Mouse (Mus musculus) ES-E14 (cell line): Measurements from ENCODE around the gene Slc27a1. TPM values are rescaled to one million over a fixed set of nuclear protein-coding genes. Genes with fewer than 3 reads are reported as not detected.
A peak's percentile ranks its signal among the peaks of the same experiment; 100 is the strongest.

Source experiments
- DNase-seq: peaks from one replicate; pipeline ENCODE4 v3.0.0-alpha.2; 2013; ENCODE audit warnings: low read depth, low spot score
- H3K27ac ChIP-seq: 2 replicates; pipeline ENCODE4 v1.5.1; 2012; ENCODE audit warnings: low read depth, mild to moderate bottlenecking, low read length, moderate library complexity, mixed read lengths; ENCODE audit not compliant: poor library complexity, insufficient read depth, severe bottlenecking
- H3K36me3 ChIP-seq: 2 replicates; pipeline ENCODE4 v1.6.1; 2012; ENCODE audit warnings: mild to moderate bottlenecking, low read length, moderate library complexity, mixed read lengths; ENCODE audit not compliant: control insufficient read depth, poor library complexity, insufficient read depth, severe bottlenecking
- H3K4me1 ChIP-seq, 2 experiments: fragments of 150-350 bp in 1 of 2; sonication (generic) in 1 of 2; 2 replicates each; pipeline ENCODE4 v1.6.1; 2012; ENCODE audit warnings: low read length in 2 of 2, mild to moderate bottlenecking in 1 of 2, mixed read lengths in 1 of 2; ENCODE audit not compliant: control insufficient read depth in 2 of 2, insufficient read depth in 2 of 2, poor library complexity in 1 of 2
- H3K4me3 ChIP-seq, 2 experiments: fragments of 150-350 bp in 1 of 2; sonication (generic) in 1 of 2; 2 replicates each; pipeline ENCODE4 v1.5.1; 2012; ENCODE audit warnings: low read length in 2 of 2, low read depth in 1 of 2, mild to moderate bottlenecking in 1 of 2, mixed read lengths in 1 of 2; ENCODE audit not compliant: insufficient read depth in 1 of 2, poor library complexity in 1 of 2, severe bottlenecking in 1 of 2
- H3K9ac ChIP-seq: 2 replicates; pipeline ENCODE4 v1.6.1; 2012; ENCODE audit warnings: low read depth, mild to moderate bottlenecking, low read length, mixed read lengths; ENCODE audit not compliant: poor library complexity, insufficient read depth, severe bottlenecking
- H3K9me3 ChIP-seq: fragments of 150-350 bp; sonication (generic); 2 replicates; pipeline ENCODE4 v1.6.1; 2012; ENCODE audit warnings: low read depth, mild to moderate bottlenecking, low read length; ENCODE audit not compliant: control insufficient read depth, insufficient read depth
- CHD2 ChIP-seq: IDR thresholded peaks from 2 replicates; pipeline ENCODE4 v1.6.1; 2014; ENCODE audit warnings: mild to moderate bottlenecking, low read depth, low read length, inconsistent platforms
- HCFC1 ChIP-seq: IDR thresholded peaks from 2 replicates; pipeline ENCODE4 v1.6.1; 2012; ENCODE audit warnings: low read length, inconsistent platforms, borderline replicate concordance; ENCODE audit not compliant: insufficient read depth
- MAFK ChIP-seq: IDR thresholded peaks from 2 replicates; pipeline ENCODE4 v1.6.1; 2014; ENCODE audit warnings: mild to moderate bottlenecking, low read depth, low read length, inconsistent platforms; ENCODE audit not compliant: insufficient read depth
- ZC3H11A ChIP-seq: IDR thresholded peaks from 2 replicates; pipeline ENCODE4 v1.6.1; 2012; ENCODE audit warnings: low read depth, mild to moderate bottlenecking, inconsistent platforms, low read length, borderline replicate concordance
- ZNF384 ChIP-seq: IDR thresholded peaks from 2 replicates; pipeline ENCODE4 v1.6.1; 2012; ENCODE audit warnings: low read depth, low read length, inconsistent platforms
- in situ Hi-C, 2 experiments: fragments of 600-800 bp; cut with MboI; formaldehyde crosslinking; loops; one replicate each; pipeline ENCODE4 v1.15.1; 2025; ENCODE audit warnings: low sequenced_read_pairs in 2 of 2, inconsistent platforms in 1 of 2; ENCODE audit not compliant: unreplicated experiment in 2 of 2
- total RNA-seq: library from RNA; depleted of rRNA; stranded (reverse); fragments of 300-350 nt; gene quantifications from 2 replicates; pipeline ENCODE4 v1.2.3, GENCODE M21; 2012

Gene Slc27a1
- total RNA-seq, 1 experiment, result 24.5 TPM

DNA sequence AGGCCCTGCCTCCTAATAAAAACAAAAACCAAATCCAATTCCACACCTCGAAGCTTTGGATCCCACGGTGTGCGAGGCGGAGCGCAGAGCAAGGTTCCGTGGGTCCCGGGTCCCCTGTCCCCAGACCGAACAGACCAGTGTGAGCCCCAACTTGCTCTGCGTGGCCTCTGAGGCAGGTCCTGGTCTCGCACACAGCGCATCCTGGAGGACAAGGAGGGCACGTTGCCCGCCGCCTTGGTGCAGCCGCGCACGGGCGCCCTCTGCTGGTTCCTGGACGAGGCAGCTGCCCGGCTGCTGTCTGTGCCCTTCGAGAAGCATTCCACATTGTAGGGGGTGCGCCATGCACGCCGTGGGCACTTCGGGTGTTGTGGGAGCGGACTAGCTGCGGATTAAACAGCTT lies 27.2 kb downstream of the Slc27a1 start:
- no peak overlapping the region for H3K27ac ChIP-seq
- H3K4me1 ChIP-seq, result peaks cover 0 to 9% of the 10 kb centered on the region in 2 experiments; a peak in 1 of 4 replicates
- in situ Hi-C loops, result no loop called here
- TF ChIP-seq HCFC1, result 0 out of 2 replicates have a peak, but pooled peaks have one; percentile 37
- no peak for TF ChIP-seq CHD2
- TF ChIP-seq ZC3H11A, result 0 out of 2 replicates have a peak, but pooled peaks have one; percentile 23
- TF ChIP-seq ZNF384, result no peak
- no peak for TF ChIP-seq MAFK
- no peak for DNase-seq
- no peaks in the 10 kb centered on the region for H3K9me3 ChIP-seq
- peak overlapping the region; percentile 28; the same call in 1 of the 2 replicates for H3K9ac ChIP-seq
- peaks cover 9% of the 10 kb centered on the region; the same call in 1 of the 2 replicates for H3K36me3 ChIP-seq
- no peak overlapping the region for H3K4me3 ChIP-seq

DNA sequence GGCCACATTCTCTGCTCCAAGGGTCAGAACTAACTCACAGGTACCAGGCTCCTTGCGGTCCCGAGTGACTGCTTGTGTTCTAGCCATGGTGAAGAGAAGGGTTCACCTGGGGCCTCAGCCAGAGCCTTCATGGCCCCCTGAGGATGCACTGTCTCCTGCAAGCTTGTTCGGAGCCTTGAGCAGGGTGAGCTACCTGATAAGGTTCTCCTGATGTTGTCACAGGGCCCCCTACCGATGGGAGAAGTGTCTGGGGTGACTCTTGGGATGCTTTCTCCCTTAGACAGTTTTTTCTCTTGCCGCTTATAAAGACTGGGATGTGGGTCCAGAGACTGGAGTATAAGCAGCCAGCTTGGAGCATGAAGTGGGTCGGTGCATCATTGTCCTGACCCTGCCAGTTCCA lies 27.7 kb downstream of the Slc27a1 start:
- no peak for DNase-seq
- peaks cover 0 to 6% of the 10 kb centered on the region in 2 experiments; a peak in 1 of 4 replicates for H3K4me1 ChIP-seq
- no peak overlapping the region for H3K4me3 ChIP-seq
- H3K9ac ChIP-seq, result peak overlapping the region; percentile 28; the same call in 1 of the 2 replicates
- no peak overlapping the region for H3K27ac ChIP-seq
- no peak for TF ChIP-seq ZC3H11A
- H3K36me3 ChIP-seq, result peaks cover 9% of the 10 kb centered on the region; the same call in 1 of the 2 replicates
- no peaks in the 10 kb centered on the region for H3K9me3 ChIP-seq
- in situ Hi-C loops, result no loop called here

DNA sequence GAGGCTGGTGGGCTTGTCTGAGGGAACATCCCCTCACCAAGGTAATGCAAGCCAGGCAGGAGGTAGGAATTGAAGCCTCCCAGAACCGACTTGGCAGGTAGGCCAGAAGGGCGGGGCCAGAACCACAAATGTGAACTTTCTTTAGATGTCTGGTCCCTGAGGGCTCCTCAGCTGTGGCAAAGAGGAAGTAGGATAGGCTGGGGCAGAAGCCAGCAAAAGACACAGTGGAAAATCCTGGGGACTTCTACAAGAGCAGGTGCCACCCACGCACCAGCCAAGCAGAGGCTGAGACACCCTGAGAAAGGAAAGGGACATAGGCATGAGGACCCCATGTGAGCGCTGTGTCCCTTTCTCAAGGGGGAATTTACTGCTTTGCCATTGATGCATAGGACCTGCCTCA lies 28.1 kb downstream of the Slc27a1 start:
- Histone ChIP-seq H3K4me1 (peaks cover 0 to 6% of the 10 kb centered on the region in 2 experiments; a peak in 1 of 4 replicates), H3K9ac (no peak overlapping the region), H3K36me3 (peaks cover 9% of the 10 kb centered on the region; the same call in 1 of the 2 replicates), H3K9me3 (no peaks in the 10 kb centered on the region), H3K4me3 (no peak overlapping the region), H3K27ac (no peak overlapping the region)
- TF ChIP-seq ZC3H11A (no peak), MAFK (no peak), ZNF384 (no peak), CHD2 (no peak)
- in situ Hi-C loops, result no loop called here
- DNase-seq, result no peak

DNA sequence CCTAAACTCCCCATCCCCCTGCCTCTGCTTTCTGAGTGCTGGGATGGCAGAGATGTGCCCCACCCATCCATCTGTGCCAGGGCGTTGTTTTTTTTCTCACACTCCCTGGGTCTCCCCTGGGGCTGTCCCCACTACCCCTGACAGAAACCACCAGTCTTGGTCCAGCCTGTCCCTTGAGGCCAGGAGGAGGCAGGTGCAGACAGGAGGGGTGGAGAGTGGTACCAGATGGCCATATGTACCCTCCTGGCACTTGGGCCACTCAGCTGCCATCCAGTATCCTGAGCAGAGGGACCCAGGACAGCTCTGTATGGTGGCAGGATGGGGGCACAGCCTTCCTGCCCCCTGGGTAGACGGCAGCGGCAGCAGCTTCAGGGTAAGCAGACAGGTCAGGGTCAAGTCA lies 28.8 kb downstream of the Slc27a1 start, which contains the start of gene Fam129c:
Gene Fam129c (plus strand): TSS at position 198 of the 400 bp plus-strand sequence.
- Histone ChIP-seq H3K36me3 (peaks cover 9% of the 10 kb centered on the region; the same call in 1 of the 2 replicates), H3K27ac (no peak within 1 kb of the TSS), H3K4me1 (peaks cover 0 to 6% of the 10 kb centered on the region in 2 experiments; a peak in 1 of 4 replicates), H3K9ac (no peak within 1 kb of the TSS), H3K9me3 (no peaks in the 10 kb centered on the region), H3K4me3 (no peak within 1 kb of the TSS)
- in situ Hi-C loops, result no loop called here
- DNase-seq, result no peak
- TF ChIP-seq ZC3H11A (no peak), ZNF384 (no peak), MAFK (no peak), CHD2 (no peak), HCFC1 (no peak)

DNA sequence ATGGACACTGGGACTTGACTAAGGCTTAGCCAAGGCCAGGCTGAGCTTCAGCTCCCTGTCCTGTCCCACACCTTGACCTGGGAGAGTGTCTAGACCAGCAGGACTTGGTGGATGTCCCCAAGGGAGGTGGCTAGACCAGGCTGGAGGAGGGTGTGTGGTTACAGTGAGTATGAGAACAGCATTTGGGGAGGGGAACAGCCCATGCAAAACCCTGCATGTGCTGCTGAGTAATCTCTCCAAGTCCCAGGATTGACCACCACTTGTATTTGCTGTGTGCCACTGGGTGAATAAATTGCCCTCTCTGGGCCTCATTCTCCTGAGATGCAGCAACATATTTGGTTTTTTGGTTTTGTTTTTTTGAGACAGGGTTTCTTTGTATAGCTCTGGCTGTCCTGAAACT lies 29.7 kb downstream of the Slc27a1 start:
- in situ Hi-C loops, result no loop called here
- no peak for DNase-seq
- H3K9me3 ChIP-seq, result no peaks in the 10 kb centered on the region
- H3K4me1 ChIP-seq, result peaks cover 0 to 2% of the 10 kb centered on the region in 2 experiments; a peak in 1 of 4 replicates
- no peak overlapping the region for H3K27ac ChIP-seq
- H3K9ac ChIP-seq, result no peak overlapping the region
- TF ChIP-seq ZC3H11A, result no peak
- no peak for TF ChIP-seq CHD2
- TF ChIP-seq MAFK, result no peak
- peaks cover 8% of the 10 kb centered on the region; the same call in 1 of the 2 replicates for H3K36me3 ChIP-seq
- no peak overlapping the region for H3K4me3 ChIP-seq
